Mouse (Mus musculus): Measurements from ENCODE around the gene Spx. TPM values are rescaled to one million over a fixed set of nuclear protein-coding genes. Genes with fewer than 3 reads are reported as not detected.
A peak's percentile ranks its signal among the peaks of the same experiment; 100 is the strongest.

The Spx gene
- polyA plus RNA-seq, 1 experiment from 2014 or later, result 1.1 TPM

GRCm38 (mm10) chr6:142387011-142387754 lies 26.1 kb upstream of the Spx start, which contains the start of the genes Recql and Golt1b:
Gene Recql (minus strand): TSS chr6:142387087.
Gene Golt1b (plus strand): TSS chr6:142387221.
- Histone ChIP-seq H3K27me3 (no peaks in the 10 kb centered on the region), H3K4me3 (replicated peaks) (peak within 1 kb of the TSS; percentile 100), H3K27ac (peak within 1 kb of the TSS; percentile 51), H3K4me1 (peaks cover 20% of the 10 kb centered on the region), H3K4me2 (peak within 1 kb of the TSS; percentile 76), H3K9ac (peak within 1 kb of the TSS; percentile 86), H3K9me3 (replicated peaks) (no peaks in the 10 kb centered on the region), H3K36me3 (no peaks in the 10 kb centered on the region)
- WGBS, result under 1% methylated on average over 85 of the region's 87 CpGs
- peak; percentile 100 for ATAC-seq (replicated peaks; ENCODE audit: low FRiP score)

DNA sequence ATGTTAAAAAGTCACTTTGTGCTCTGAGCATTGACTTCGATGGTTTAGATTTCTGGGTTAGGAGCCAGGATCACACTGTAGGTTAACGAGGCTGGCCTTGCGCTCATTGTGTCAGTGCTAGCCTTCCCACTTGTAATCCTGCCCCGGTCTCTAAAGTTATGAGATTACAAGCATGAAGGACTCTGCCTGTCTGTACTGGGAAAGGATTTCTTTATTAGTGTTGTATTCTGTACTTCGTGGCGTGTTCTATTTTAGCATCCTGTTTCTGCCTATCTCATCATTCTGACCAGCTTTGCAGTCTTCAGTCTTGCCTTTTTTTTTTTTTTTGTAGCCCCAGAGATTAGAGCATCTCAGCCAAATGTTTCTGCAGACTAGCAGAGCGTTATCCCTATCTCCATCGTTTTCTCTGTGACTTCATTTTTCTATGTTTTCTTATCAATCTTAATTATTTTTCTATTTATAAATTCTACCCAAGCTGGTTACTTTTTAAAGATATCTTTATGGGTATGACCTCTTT lies 25.4 kb upstream of the Spx start:
- H3K4me2 ChIP-seq, result peak overlapping the region; percentile 76
- 17% methylated on average over 8 of the region's 8 CpGs for WGBS
- peaks cover 20% of the 10 kb centered on the region for H3K4me1 ChIP-seq
- peaks cover 6% of the 10 kb centered on the region; the same call in 1 of the 2 replicates for H3K36me3 ChIP-seq
- H3K4me3 ChIP-seq (replicated peaks), result peak overlapping the region; percentile 100
- no peaks in the 10 kb centered on the region for H3K9me3 ChIP-seq (replicated peaks)
- H3K27ac ChIP-seq, result peak overlapping the region; percentile 51; the same call in 1 of the 2 replicates
- H3K9ac ChIP-seq, result peak overlapping the region; percentile 86
- ATAC-seq (replicated peaks; ENCODE audit: low FRiP score), result no peak; the same call in 1 of the 2 replicates
- H3K27me3 ChIP-seq, result no peaks in the 10 kb centered on the region

DNA sequence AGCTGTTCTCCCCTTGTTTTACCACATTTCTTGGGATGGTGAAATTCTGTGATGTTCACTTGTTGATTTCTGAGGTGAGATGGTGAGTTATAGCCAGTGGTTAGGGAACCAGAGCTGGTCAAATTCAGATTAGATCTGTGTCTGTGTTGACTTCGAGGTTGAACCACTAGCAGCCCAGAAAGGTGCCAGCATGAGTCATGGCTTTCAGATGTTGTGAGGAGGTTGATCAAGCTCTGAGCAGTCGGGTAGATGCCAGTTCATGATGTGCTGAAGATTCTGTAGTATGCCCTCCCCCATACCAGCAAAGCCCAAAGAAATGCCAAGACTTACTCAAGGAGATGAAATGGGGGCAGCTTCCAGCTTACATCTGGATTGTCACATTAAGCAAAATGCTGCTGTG lies 24.1 kb upstream of the Spx start:
- Histone ChIP-seq H3K4me2 (no peak overlapping the region; the same call in 1 of the 2 replicates), H3K27me3 (no peaks in the 10 kb centered on the region), H3K36me3 (peaks cover 18% of the 10 kb centered on the region), H3K9ac (0 out of 2 replicates have a peak overlapping the region, but pooled peaks have one; percentile 17), H3K27ac (no peak overlapping the region), H3K9me3 (replicated peaks) (no peaks in the 10 kb centered on the region), H3K4me3 (replicated peaks) (no peak overlapping the region), H3K4me1 (peaks cover 20% of the 10 kb centered on the region)
- WGBS, result 81% methylated on average over 2 of the region's 2 CpGs
- no peak for ATAC-seq (replicated peaks; ENCODE audit: low FRiP score)

- Histone ChIP-seq H3K4me3 (replicated peaks) (no peak overlapping the region), H3K9ac (no peak overlapping the region), H3K4me2 (no peak overlapping the region), H3K27ac (no peak overlapping the region), H3K36me3 (peaks cover 44% of the 10 kb centered on the region), H3K9me3 (replicated peaks) (no peaks in the 10 kb centered on the region), H3K4me1 (peaks cover 15% of the 10 kb centered on the region), H3K27me3 (no peaks in the 10 kb centered on the region)
- no peak for ATAC-seq (replicated peaks; ENCODE audit: low FRiP score)
- WGBS, result 86% methylated on average over 5 of the region's 5 CpGs
These were observed 20.9 kb upstream of the Spx start for GRCm38 (mm10) chr6:142392312-142392711.

DNA sequence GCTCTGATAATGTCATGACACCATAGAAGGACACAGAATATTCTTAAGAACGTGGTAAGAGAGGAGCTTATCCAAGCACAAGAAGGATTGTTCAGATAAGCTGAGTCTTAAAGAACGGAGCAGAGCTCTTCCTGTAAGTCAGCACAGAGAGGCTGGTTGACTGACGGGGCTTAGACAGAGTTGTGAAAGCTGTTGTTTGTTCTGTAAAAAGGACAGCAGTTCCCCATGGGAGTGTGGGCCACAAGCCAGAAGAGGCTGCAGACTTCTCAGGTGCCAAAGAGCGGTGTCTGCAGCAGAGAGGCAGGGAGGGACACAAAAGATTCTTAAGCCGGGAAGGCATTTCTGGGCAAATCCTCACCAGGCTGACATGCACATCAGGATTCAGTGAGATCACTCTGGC lies 18.6 kb upstream of the Spx start:
- Histone ChIP-seq H3K27ac (no peak overlapping the region), H3K9ac (no peak overlapping the region), H3K4me1 (no peaks in the 10 kb centered on the region), H3K9me3 (replicated peaks) (no peaks in the 10 kb centered on the region), H3K36me3 (peaks cover 44% of the 10 kb centered on the region), H3K27me3 (no peaks in the 10 kb centered on the region), H3K4me2 (no peak overlapping the region), H3K4me3 (replicated peaks) (no peak overlapping the region)
- ATAC-seq (replicated peaks; ENCODE audit: low FRiP score), result no peak
- 89% methylated on average over 5 of the region's 5 CpGs for WGBS

DNA sequence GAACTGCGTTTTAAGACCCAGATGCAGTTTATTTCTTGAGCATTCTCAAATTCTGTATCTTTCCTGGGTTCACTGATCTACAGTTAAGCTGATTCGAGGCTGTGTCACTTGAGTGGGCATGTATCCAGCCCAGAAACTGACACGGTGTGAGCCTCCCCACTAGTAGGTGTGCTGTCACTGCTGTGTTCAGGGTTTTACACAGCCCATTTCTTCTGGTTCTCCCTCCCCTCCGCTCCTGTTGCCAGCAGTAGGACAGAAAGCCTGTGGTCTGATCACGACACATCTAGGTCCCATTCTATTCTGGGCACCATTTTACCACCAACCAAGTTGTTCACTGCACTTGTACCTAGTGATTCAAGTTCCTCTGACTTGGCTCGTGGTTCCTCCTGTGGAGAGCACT lies 17.5 kb upstream of the Spx start:
- H3K4me2 ChIP-seq, result no peak overlapping the region
- no peak overlapping the region for H3K9ac ChIP-seq
- no peak overlapping the region for H3K4me3 ChIP-seq (replicated peaks)
- no peaks in the 10 kb centered on the region for H3K9me3 ChIP-seq (replicated peaks)
- H3K36me3 ChIP-seq, result peaks cover 52% of the 10 kb centered on the region
- ATAC-seq (replicated peaks; ENCODE audit: low FRiP score), result no peak
- WGBS, result 88% methylated on average over 6 of the region's 6 CpGs
- H3K27me3 ChIP-seq, result no peaks in the 10 kb centered on the region
- no peak overlapping the region for H3K27ac ChIP-seq
- H3K4me1 ChIP-seq, result no peaks in the 10 kb centered on the region

GRCm38 (mm10) chr6:142411140-142411539 lies 2.1 kb upstream of the Spx start:
- H3K36me3 ChIP-seq, result no peaks in the 10 kb centered on the region

DNA sequence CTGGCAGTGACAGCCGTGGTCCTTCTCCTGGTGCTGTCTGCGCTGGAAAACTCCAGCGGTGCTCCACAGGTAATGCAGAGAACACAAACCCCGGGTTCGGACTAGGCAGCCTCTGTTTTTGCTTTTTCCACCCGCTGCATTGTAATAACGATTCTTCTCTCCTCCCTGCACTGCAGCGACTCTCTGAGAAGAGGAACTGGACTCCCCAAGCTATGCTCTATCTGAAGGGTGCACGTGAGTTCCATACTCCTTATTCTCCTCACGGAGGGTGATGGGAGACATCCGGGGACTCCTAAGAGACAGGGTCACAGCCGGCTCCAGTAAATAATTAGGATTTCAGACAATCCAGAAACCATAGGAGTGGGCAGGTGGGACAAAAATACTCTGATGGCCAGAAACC lies 604 bp downstream of the Spx start:
- Histone ChIP-seq H3K9me3 (replicated peaks) (no peaks in the 10 kb centered on the region), H3K9ac (no peak overlapping the region), H3K4me1 (peaks cover 12% of the 10 kb centered on the region), H3K27ac (no peak overlapping the region), H3K36me3 (no peaks in the 10 kb centered on the region), H3K4me2 (peak overlapping the region; percentile 74; the same call in 1 of the 2 replicates), H3K27me3 (peaks cover 43% of the 10 kb centered on the region), H3K4me3 (replicated peaks) (no peak overlapping the region)
- WGBS, result 12% methylated on average over 12 of the region's 12 CpGs
- ATAC-seq (replicated peaks; ENCODE audit: low FRiP score), result 0 out of 2 replicates have a peak, but pooled peaks have one; percentile 22

More at GRCm38 (mm10) chr6:142411140-142411539, 2.1 kb upstream of the Spx start:
- no peaks in the 10 kb centered on the region for H3K9me3 ChIP-seq (replicated peaks)
- H3K4me3 ChIP-seq (replicated peaks), result no peak overlapping the region
- no peak overlapping the region for H3K9ac ChIP-seq
- no peak overlapping the region for H3K4me2 ChIP-seq
- no peak overlapping the region for H3K27ac ChIP-seq
- peaks cover 39% of the 10 kb centered on the region for H3K27me3 ChIP-seq
- H3K4me1 ChIP-seq, result peaks cover 12% of the 10 kb centered on the region
- 51% methylated on average over 1 of the region's 1 CpGs for WGBS
- no peak for ATAC-seq (replicated peaks; ENCODE audit: low FRiP score)

DNA sequence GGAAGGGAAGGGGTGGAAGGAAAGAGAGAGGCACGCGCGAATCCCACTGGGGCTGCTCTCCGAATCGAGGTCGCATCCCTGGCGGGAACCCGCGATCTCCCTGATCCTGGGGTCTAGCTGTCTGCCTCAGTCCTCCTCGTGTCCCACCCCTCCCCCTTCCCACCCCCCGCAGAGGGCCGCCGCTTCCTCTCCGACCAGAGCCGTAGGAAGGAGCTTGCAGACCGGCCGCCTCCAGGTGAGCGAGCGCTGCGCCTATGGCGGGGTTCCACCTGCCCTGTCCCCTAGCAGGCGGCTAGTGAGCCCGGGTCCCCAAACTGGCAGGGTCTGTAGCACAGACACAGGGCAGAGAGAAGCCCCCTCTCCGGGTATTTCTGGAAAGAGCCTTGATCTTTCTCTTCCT lies 1.4 kb downstream of the Spx start:
- ATAC-seq (replicated peaks; ENCODE audit: low FRiP score), result 0 out of 2 replicates have a peak, but pooled peaks have one; percentile 36
- peak overlapping the region; percentile 39 for H3K4me3 ChIP-seq (replicated peaks)
- H3K9ac ChIP-seq, result peak overlapping the region; percentile 39; the same call in 1 of the 2 replicates
- H3K36me3 ChIP-seq, result no peaks in the 10 kb centered on the region
- under 1% methylated on average over 24 of the region's 24 CpGs for WGBS
- no peak overlapping the region for H3K27ac ChIP-seq
- peaks cover 43% of the 10 kb centered on the region for H3K27me3 ChIP-seq
- H3K4me1 ChIP-seq, result peaks cover 12% of the 10 kb centered on the region
- no peaks in the 10 kb centered on the region for H3K9me3 ChIP-seq (replicated peaks)
- H3K4me2 ChIP-seq, result peak overlapping the region; percentile 74

GRCm38 (mm10) chr6:142424976-142425375 lies 11.7 kb downstream of the Spx start:
- no peak overlapping the region for H3K27ac ChIP-seq
- no peak overlapping the region for H3K4me2 ChIP-seq
- H3K4me3 ChIP-seq (replicated peaks), result no peak overlapping the region
- H3K9me3 ChIP-seq (replicated peaks), result no peaks in the 10 kb centered on the region
- no peaks in the 10 kb centered on the region for H3K36me3 ChIP-seq
- no peak overlapping the region for H3K9ac ChIP-seq
- ATAC-seq (replicated peaks; ENCODE audit: low FRiP score), result no peak
- no peaks in the 10 kb centered on the region for H3K27me3 ChIP-seq
- WGBS, result 75% methylated on average over 7 of the region's 7 CpGs
- no peaks in the 10 kb centered on the region for H3K4me1 ChIP-seq

DNA sequence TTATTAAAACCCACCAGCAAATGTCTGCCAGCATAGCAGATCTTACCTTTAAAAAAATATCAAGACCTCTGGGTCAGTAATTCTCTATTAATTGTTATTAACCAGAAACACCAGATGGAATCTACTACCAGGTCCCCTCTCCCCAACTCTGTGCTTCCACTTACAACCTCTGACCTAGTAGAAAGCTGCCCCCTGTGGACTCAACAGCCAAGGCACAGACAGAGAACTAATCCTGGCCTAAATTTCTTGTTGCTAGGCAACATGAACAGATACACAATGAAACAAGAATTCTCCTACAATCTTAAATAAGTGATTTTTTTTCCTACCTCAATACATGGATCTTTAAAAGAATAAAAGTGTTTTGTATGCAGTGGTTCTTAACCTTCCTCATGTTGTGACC lies 15.8 kb downstream of the Spx start:
- no peak for ATAC-seq (replicated peaks; ENCODE audit: low FRiP score)
- Histone ChIP-seq H3K4me1 (no peaks in the 10 kb centered on the region), H3K4me2 (no peak overlapping the region), H3K9ac (no peak overlapping the region), H3K4me3 (replicated peaks) (no peak overlapping the region), H3K9me3 (replicated peaks) (no peaks in the 10 kb centered on the region), H3K27ac (no peak overlapping the region), H3K36me3 (no peaks in the 10 kb centered on the region), H3K27me3 (no peaks in the 10 kb centered on the region)

DNA sequence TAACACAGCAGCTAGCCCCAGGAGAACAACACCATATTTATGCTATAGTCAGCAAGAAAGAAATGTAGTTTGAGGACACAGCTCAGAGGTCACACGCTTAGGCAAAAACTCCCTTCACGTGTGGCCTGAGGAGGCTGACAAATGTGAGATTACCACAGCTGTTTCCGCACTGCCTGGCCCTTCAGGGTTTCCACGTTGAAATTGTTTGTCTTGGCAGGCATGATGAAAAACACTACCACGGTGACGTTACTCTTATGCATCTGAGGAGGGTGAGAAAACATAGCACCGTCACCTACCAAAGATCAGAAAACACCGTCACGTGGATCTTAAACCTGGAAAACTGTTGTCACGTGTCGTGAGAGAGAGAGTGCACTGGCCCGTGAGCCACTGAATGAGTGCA lies 38.1 kb downstream of the Spx start:
- no peaks in the 10 kb centered on the region for H3K4me1 ChIP-seq
- H3K27me3 ChIP-seq, result no peaks in the 10 kb centered on the region
- H3K36me3 ChIP-seq, result no peaks in the 10 kb centered on the region
- no peaks in the 10 kb centered on the region for H3K9me3 ChIP-seq (replicated peaks)
- 57% methylated on average over 12 of the region's 12 CpGs for WGBS
- H3K9ac ChIP-seq, result no peak overlapping the region
- ATAC-seq (replicated peaks; ENCODE audit: low FRiP score), result no peak
- H3K27ac ChIP-seq, result no peak overlapping the region
- H3K4me3 ChIP-seq (replicated peaks), result no peak overlapping the region
- no peak overlapping the region for H3K4me2 ChIP-seq
